In the genomic region with DNA sequence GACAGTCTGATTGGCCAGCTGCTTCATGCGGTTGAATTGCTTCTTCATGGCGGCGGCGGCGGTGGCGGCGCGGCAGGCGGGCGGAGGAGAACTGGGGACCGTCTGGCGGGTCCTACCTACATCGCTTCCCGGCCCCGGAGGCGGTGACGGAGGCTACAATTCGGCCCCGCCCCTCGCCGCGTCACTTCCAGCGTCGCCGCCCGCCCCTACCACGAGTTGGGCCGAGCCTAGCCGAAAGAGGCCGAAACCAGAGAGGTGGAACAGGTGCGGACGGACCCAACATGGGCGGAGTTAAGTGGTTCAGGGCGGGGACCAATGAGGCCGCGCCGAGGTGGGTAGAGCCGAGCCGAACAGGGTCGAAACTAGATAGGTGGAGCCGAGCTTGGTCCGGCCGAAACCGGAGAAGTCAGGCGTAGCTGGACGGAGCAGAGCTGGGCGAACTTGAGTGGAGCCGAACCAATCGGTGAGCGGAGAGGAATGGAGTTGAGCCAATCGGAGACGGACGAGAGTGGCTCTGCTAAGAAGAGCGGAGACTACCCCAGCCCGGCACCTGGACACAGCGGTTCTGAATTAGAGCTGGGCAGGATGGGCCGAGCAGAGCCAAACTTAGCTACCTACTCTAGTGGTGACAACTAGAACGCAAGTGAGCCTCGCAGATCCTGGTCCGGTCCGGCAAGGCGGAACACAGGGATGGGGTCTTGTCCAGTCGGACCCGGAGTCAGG, we compare ENCODE assay signal across 7 mouse cellular contexts. TPM values are rescaled to one million over a fixed set of nuclear protein-coding genes. Genes with fewer than 3 reads are reported as not detected.
DNase-seq lines count a peak whose midpoint lies in the region; ATAC-seq lines count a peak whose summit lies in the region.

A gene (plus strand): TSS at position 26 of the 723 bp plus-strand sequence.
A gene (minus strand): TSS at position 157 of the 723 bp plus-strand sequence.

- peak within 1 kb of the TSS; percentile 91 for H3K27ac ChIP-seq in embryonic facial prominence, embryonic 12.5 days
- peak within 1 kb of the TSS; percentile 85 for H3K27ac ChIP-seq in limb, embryonic 11.5 days (replicated peaks; ENCODE audit: low read depth, low read length)
- H3K27ac ChIP-seq in midbrain, embryonic 14.5 days (replicated peaks; ENCODE audit: low read depth, low read length), result peak within 1 kb of the TSS; percentile 87

- H3K4me3 ChIP-seq in embryonic facial prominence, embryonic 12.5 days, result peak within 1 kb of the TSS; percentile 66
- H3K4me3 ChIP-seq in limb, embryonic 11.5 days (ENCODE audit: low read depth, low read length), result peak within 1 kb of the TSS; percentile 55
- peak within 1 kb of the TSS; percentile 70 for H3K4me3 ChIP-seq in midbrain, embryonic 14.5 days (replicated peaks; ENCODE audit: low read depth, low read length)

- H3K4me1 ChIP-seq in embryonic facial prominence, embryonic 12.5 days, result peaks cover 27% of the 10 kb centered on the region
- H3K4me1 ChIP-seq in limb, embryonic 11.5 days (ENCODE audit: control insufficient read depth, insufficient read depth, low read length), result peaks cover 12% of the 10 kb centered on the region
- peaks cover 26% of the 10 kb centered on the region for H3K4me1 ChIP-seq in midbrain, embryonic 14.5 days (ENCODE audit: control insufficient read depth, insufficient read depth, low read length)

- H3K4me2 ChIP-seq in embryonic facial prominence, embryonic 12.5 days (replicated peaks), result peak within 1 kb of the TSS; percentile 64
- H3K4me2 ChIP-seq in limb, embryonic 11.5 days (ENCODE audit: low read depth, severe bottlenecking), result peak within 1 kb of the TSS; percentile 69
- H3K4me2 ChIP-seq in midbrain, embryonic 14.5 days (ENCODE audit: low read length), result peak within 1 kb of the TSS; percentile 89

- peak within 1 kb of the TSS; percentile 84 for H3K9ac ChIP-seq in embryonic facial prominence, embryonic 12.5 days
- peak within 1 kb of the TSS; percentile 89 for H3K9ac ChIP-seq in limb, embryonic 11.5 days (ENCODE audit: low read length)
- H3K9ac ChIP-seq in midbrain, embryonic 14.5 days (replicated peaks; ENCODE audit: low read length), result peak within 1 kb of the TSS; percentile 82

- H3K9me3 ChIP-seq in embryonic facial prominence, embryonic 12.5 days, result no peaks in the 10 kb centered on the region
- no peaks in the 10 kb centered on the region for H3K9me3 ChIP-seq in limb, embryonic 11.5 days (ENCODE audit: control insufficient read depth, low read length)
- H3K9me3 ChIP-seq in midbrain, embryonic 14.5 days (ENCODE audit: control insufficient read depth, low read length), result no peaks in the 10 kb centered on the region

- WGBS in embryonic facial prominence, embryonic 12.5 days, result under 1% methylated on average over 62 of the region's 64 CpGs
- WGBS in limb, embryonic 11.5 days, result under 1% methylated on average over 64 of the region's 64 CpGs
- WGBS in midbrain, embryonic 14.5 days, result under 1% methylated on average over 64 of the region's 64 CpGs

- no peaks in the 10 kb centered on the region for H3K27me3 ChIP-seq in embryonic facial prominence, embryonic 12.5 days
- no peaks in the 10 kb centered on the region for H3K27me3 ChIP-seq in limb, embryonic 11.5 days (ENCODE audit: control insufficient read depth, insufficient read depth, low read length)
- H3K27me3 ChIP-seq in midbrain, embryonic 14.5 days (ENCODE audit: control insufficient read depth, insufficient read depth, low read length), result no peaks in the 10 kb centered on the region

- ATAC-seq in embryonic facial prominence, embryonic 12.5 days (ENCODE audit: insufficient number of reproducible peaks, insufficient read depth, low FRiP score, low TSS enrichment), result peak; percentile 99
- peak; percentile 99 for ATAC-seq in limb, embryonic 11.5 days (ENCODE audit: insufficient number of reproducible peaks, low FRiP score, low TSS enrichment, low read depth)
- ATAC-seq in midbrain, embryonic 14.5 days (ENCODE audit: low FRiP score, low TSS enrichment), result peak; percentile 96

- DNase-seq in adrenal gland, postnatal 25 days, result peak; percentile 99
- DNase-seq in heart, adult 11 months, result peak; percentile 100
- DNase-seq in kidney, adult 18-20 months, result peak; percentile 98
- peak; percentile 98 for DNase-seq in limb, embryonic 11.5 days (ENCODE audit: low spot score)
- peak; percentile 97 for DNase-seq in midbrain, embryonic 14.5 days
- DNase-seq in spleen, adult 18-20 months, result peak; percentile 96 to 99

- no peaks in the 10 kb centered on the region for H3K36me3 ChIP-seq in embryonic facial prominence, embryonic 12.5 days
- H3K36me3 ChIP-seq in limb, embryonic 11.5 days (ENCODE audit: control insufficient read depth, insufficient read depth, low read length), result no peaks in the 10 kb centered on the region
- no peaks in the 10 kb centered on the region for H3K36me3 ChIP-seq in midbrain, embryonic 14.5 days (ENCODE audit: control insufficient read depth, insufficient read depth, low read length)

RNA-seq across cellular contexts. Expression of the first gene that starts in this region (rescaled TPM):
- total RNA-seq in adrenal gland, postnatal 25 days (2021), result 20.9 and 34.2 TPM in 2 replicates
- polyA plus RNA-seq in embryonic facial prominence, embryonic 12.5 days (2016; fragmentation: Nextera tagmentation; extraction: Ambion mirVana), result 51.0 and 55.5 TPM in 2 replicates
- polyA plus RNA-seq in limb, embryonic 11.5 days (2014; fragmentation: Nextera tagmentation; extraction: Ambion mirVana), result 50.7 and 60.7 TPM in 2 replicates
- polyA plus RNA-seq in midbrain, embryonic 14.5 days (2014; fragmentation: Nextera tagmentation; extraction: Ambion mirVana), result 100 and 115 TPM in 2 replicates

RNA-seq across cellular contexts. Expression of the second gene that starts in this region (rescaled TPM):
- total RNA-seq in adrenal gland, postnatal 25 days (2021), result 70.8 and 76.6 TPM in 2 replicates
- 21.4 and 24.5 TPM in 2 replicates for polyA plus RNA-seq in embryonic facial prominence, embryonic 12.5 days (2016; fragmentation: Nextera tagmentation; extraction: Ambion mirVana)
- 32.6 and 32.7 TPM in 2 replicates for polyA plus RNA-seq in limb, embryonic 11.5 days (2014; fragmentation: Nextera tagmentation; extraction: Ambion mirVana)
- polyA plus RNA-seq in midbrain, embryonic 14.5 days (2014; fragmentation: Nextera tagmentation; extraction: Ambion mirVana), result 8.1 and 12.0 TPM in 2 replicates

Comparison
In these comparisons a context has a peak if more than half of its experiments do, and no peak if none do; other contexts are left out.
1. Peak in every context shown above with its lines: DNase-seq, ATAC-seq, H3K4me3 ChIP-seq and H3K27ac ChIP-seq.